Mouse (Mus musculus) right cerebral cortex, postnatal 10 days (tissue): ENCODE measurements at regions not wholly inside any gene's neighbourhood (a gene's known extent, or its start where the extent isn't known, plus 50 kb on each side); places are given as distances from the start of the nearest gene placed in this dataset.

Experiments used
- DNase-seq, 2 experiments: peaks; one replicate each; pipeline ENCODE4 v3.0.0; 2021; ENCODE audit warnings: low spot score in 2 of 2

- no peak for DNase-seq
Measured at GRCm38 (mm10) chr7:68444426-68445095, 170.9 kb downstream of the Fam169b start.

- DNase-seq, result no peak
Measured at GRCm38 (mm10) chr7:68440661-68441150, 167.1 kb downstream of the Fam169b start.

DNA sequence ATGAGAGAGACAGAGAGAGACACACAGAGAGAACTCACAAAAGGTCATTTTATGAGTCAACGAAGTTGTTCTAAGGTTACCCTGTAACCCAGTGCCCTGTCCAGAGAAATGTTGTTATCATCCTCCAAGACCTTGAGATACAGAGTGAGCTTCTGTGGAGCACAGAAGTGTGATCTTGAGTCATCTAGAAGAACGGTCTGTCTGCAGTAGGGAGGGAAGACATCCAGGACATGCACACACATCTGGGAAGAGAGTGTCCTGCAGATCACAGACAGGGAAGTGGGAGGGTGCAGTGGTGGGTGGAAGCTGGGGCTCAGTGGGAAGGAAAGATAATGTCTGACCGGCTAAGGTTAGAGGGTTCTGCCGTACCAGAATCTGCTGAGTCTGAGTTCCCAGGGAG, 155.3 kb downstream of the Fam169b start:
- no peak for DNase-seq

GRCm38 (mm10) chr7:68415890-68416289, 142.3 kb downstream of the Fam169b start:
- DNase-seq, result no peak

- no peak for DNase-seq
Measured at GRCm38 (mm10) chr7:68412786-68413185, 139.1 kb downstream of the Fam169b start.
